Mouse (Mus musculus) colon, adult 2 months (tissue): ENCODE results near the gene Daam1. TPM values are rescaled to one million over a fixed set of nuclear protein-coding genes. Genes with fewer than 3 reads are reported as not detected.

ENCODE experiments used
- polyA plus RNA-seq: library from polyadenylated mRNA; depleted of rRNA; stranded (reverse); fragments of >200 nt; gene quantifications from 2 replicates; pipeline ENCODE4 v1.2.3, GENCODE M21; 2012; rRNA removed

Daam1 gene
- polyA plus RNA-seq, result 5.0 and 5.1 TPM in 2 replicates

DNA sequence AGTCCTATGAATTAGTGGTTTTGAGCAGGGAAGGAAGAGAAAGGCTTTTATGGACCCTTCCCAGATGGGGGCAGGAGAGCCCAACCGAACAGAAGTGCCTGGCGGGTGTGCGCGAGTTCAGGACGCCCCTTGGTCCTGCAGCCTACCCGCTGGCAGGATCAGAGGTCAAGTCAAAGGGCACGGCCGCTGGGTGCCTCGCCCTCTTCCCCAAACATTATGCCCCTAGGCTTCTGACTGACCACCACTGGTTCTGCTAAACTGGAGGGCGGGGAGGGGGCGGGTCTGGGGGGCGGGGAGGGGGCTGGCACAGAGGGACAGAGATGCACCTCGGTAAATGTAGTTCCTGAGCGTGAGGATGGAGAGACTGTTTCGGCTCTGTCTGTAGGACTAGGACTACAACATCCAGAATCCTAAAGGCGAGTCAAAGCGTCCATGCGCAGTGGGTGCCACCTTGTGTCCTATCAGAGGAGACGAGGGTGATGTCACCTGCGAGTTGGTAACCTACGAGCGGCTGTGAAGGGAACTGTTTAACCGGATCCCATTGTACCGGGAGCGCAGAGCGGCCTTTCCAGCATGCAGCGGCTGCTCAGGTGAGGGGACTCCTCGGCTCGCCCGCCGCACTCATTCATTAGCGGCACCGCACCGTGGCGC, at the start of gene Daam1:
Gene Daam1, plus strand, starts transcription at position 472 of the 651 bp plus-strand sequence.

Other genes with a start within 250 kb of the Daam1 start
- 2.2 and 2.5 TPM in 2 replicates for gene Gpr135, start 240.0 kb downstream of the Daam1 start, polyA plus RNA-seq